Mouse (Mus musculus) neural tube, embryonic 13.5 days (tissue): Measurements from ENCODE around the gene Phyhipl. TPM values are rescaled to one million over a fixed set of nuclear protein-coding genes. Genes with fewer than 3 reads are reported as not detected.

Experiments used
- ATAC-seq: fragments of 200-750 bp; cut with Nextera tagmentation; 2 replicates; pipeline ENCODE4 v1.8.0; 2017; ENCODE audit warnings: low read depth, mild to moderate bottlenecking, moderate TSS enrichment, moderate library complexity
- H3K27ac ChIP-seq: fragments of 300-500 bp; sonication (generic); replicated peaks from 2 replicates; pipeline ENCODE4 v1.5.1; 2015; ENCODE audit warnings: moderate library complexity, mild to moderate bottlenecking, inconsistent platforms
- H3K27me3 ChIP-seq: fragments of 300-500 bp; sonication (generic); 2 replicates; pipeline ENCODE4 v1.6.1; 2015; ENCODE audit warnings: mild to moderate bottlenecking, inconsistent platforms
- H3K36me3 ChIP-seq: fragments of 300-500 bp; sonication (generic); 2 replicates; pipeline ENCODE4 v1.6.1; 2015; ENCODE audit warnings: mild to moderate bottlenecking, inconsistent platforms
- H3K4me1 ChIP-seq: fragments of 300-500 bp; sonication (generic); replicated peaks from 2 replicates; pipeline ENCODE4 v1.6.1; 2015; ENCODE audit warnings: inconsistent platforms
- H3K4me2 ChIP-seq: fragments of 300-500 bp; sonication (generic); 2 replicates; pipeline ENCODE4 v1.6.1; 2015; ENCODE audit warnings: inconsistent platforms, mild to moderate bottlenecking, moderate library complexity
- H3K4me3 ChIP-seq: fragments of 300-500 bp; sonication (generic); 2 replicates; pipeline ENCODE4 v1.5.1; 2015; ENCODE audit warnings: mild to moderate bottlenecking, inconsistent platforms
- H3K9ac ChIP-seq: fragments of 300-500 bp; sonication (generic); 2 replicates; pipeline ENCODE4 v1.6.1; 2015; ENCODE audit warnings: moderate library complexity, mild to moderate bottlenecking, inconsistent platforms
- H3K9me3 ChIP-seq: fragments of 300-500 bp; sonication (generic); 2 replicates; pipeline ENCODE4 v1.6.1; 2016; ENCODE audit warnings: inconsistent platforms
- WGBS: fragments of 180-500 bp; shearing (Covaris S2); methylation state at CpG from one replicate; pipeline ENCODE4 v1.1.7; 2015; 5-methylcytosine and 5-hydroxymethylcytosine counted together
- polyA plus RNA-seq: library from polyadenylated mRNA; unstranded; fragments of >200 nt; fragmentation: Nextera tagmentation; extraction: Ambion mirVana; gene quantifications from 2 replicates; pipeline ENCODE4 v1.2.1, GENCODE M21; 2015

Gene Phyhipl
- polyA plus RNA-seq, 1 experiment from 2014 or later: 265 TPM

GRCm38 (mm10) chr10:70519640-70520099 lies 136.1 kb downstream of the Phyhipl start:
- Histone ChIP-seq H3K4me3 (peak overlapping the region; percentile 48), H3K9ac (peak overlapping the region; percentile 67), H3K4me1 (peaks cover 28% of the 10 kb centered on the region), H3K27me3 (no peaks in the 10 kb centered on the region), H3K36me3 (peaks cover 12% of the 10 kb centered on the region), H3K27ac (no peak overlapping the region; the same call in 1 of the 2 replicates), H3K4me2 (peak overlapping the region; percentile 93), H3K9me3 (no peaks in the 10 kb centered on the region)
- ATAC-seq: peak; percentile 37; the same call in 1 of the 2 replicates
- WGBS: 5% methylated on average over 14 of the region's 14 CpGs

- Histone ChIP-seq H3K27ac (no peak overlapping the region), H3K4me3 (no peak overlapping the region), H3K4me1 (peaks cover 24% of the 10 kb centered on the region), H3K9ac (no peak overlapping the region), H3K36me3 (no peaks in the 10 kb centered on the region), H3K4me2 (no peak overlapping the region), H3K9me3 (no peaks in the 10 kb centered on the region), H3K27me3 (no peaks in the 10 kb centered on the region)
- no peak for ATAC-seq
- WGBS: 88% methylated on average over 8 of the region's 8 CpGs
Observed at GRCm38 (mm10) chr10:70516661-70517060, 139.1 kb downstream of the Phyhipl start.

GRCm38 (mm10) chr10:70514848-70515247 lies 140.9 kb downstream of the Phyhipl start:
- Histone ChIP-seq H3K36me3 (no peaks in the 10 kb centered on the region), H3K4me1 (peaks cover 8% of the 10 kb centered on the region), H3K27ac (no peak overlapping the region), H3K4me3 (no peak overlapping the region), H3K9me3 (no peaks in the 10 kb centered on the region), H3K9ac (no peak overlapping the region), H3K27me3 (no peaks in the 10 kb centered on the region), H3K4me2 (no peak overlapping the region)
- no peak for ATAC-seq
- WGBS: 75% methylated on average over 9 of the region's 9 CpGs

- no peaks in the 10 kb centered on the region for H3K27me3 ChIP-seq
- ATAC-seq: no peak
- H3K4me1 ChIP-seq: peaks cover 25% of the 10 kb centered on the region
- no peak overlapping the region for H3K27ac ChIP-seq
- H3K4me2 ChIP-seq: no peak overlapping the region
- WGBS: 92% methylated on average over 3 of the region's 3 CpGs
- H3K9me3 ChIP-seq: peaks cover 4% of the 10 kb centered on the region; the same call in 1 of the 2 replicates
- no peak overlapping the region for H3K4me3 ChIP-seq
- peaks cover 8% of the 10 kb centered on the region; the same call in 1 of the 2 replicates for H3K36me3 ChIP-seq
- no peak overlapping the region for H3K9ac ChIP-seq
Observed at GRCm38 (mm10) chr10:70507880-70508279, 147.9 kb downstream of the Phyhipl start.

Other genes with a start within 250 kb of the Phyhipl start
- 17.8 and 20.2 TPM in 2 replicates for gene Fam13c, start 215.5 kb downstream of the Phyhipl start, polyA plus RNA-seq